ENCODE assay signal across 13 mouse cellular contexts in genomic region chr8:64395816-64396215, GRCm38 (mm10).
DNase-seq lines count a peak whose midpoint lies in the region; ATAC-seq and TF ChIP-seq lines count a peak whose summit lies in the region.
"Had no signal": no experiment of that assay in that cellular context is flagged by ENCODE, and none has a peak within 500 bp of the region (broad histone marks: within the 10 kb centered on the region; RNA-seq: fewer than 3 reads in every experiment).

No protein-coding gene starts in this region.

- no peak overlapping the region for H3K4me2 ChIP-seq in heart, embryonic 12.5 days
- H3K4me2 ChIP-seq: liver, embryonic 13.5 days; midbrain, embryonic 11.5 days; neural tube, embryonic 13.5 days had no signal

- H3K27me3 ChIP-seq in heart, embryonic 12.5 days (replicated peaks), result no peaks in the 10 kb centered on the region
- H3K27me3 ChIP-seq: liver, embryonic 13.5 days; neural tube, embryonic 13.5 days had no signal

- no peak overlapping the region for H3K4me3 ChIP-seq in heart, embryonic 12.5 days
- no peak overlapping the region for H3K4me3 ChIP-seq in gastrocnemius, adult 2 months
- H3K4me3 ChIP-seq: liver, embryonic 13.5 days; neural tube, embryonic 13.5 days had no signal

- 0 out of 2 replicates have a peak, but pooled peaks cover 3% of the 10 kb centered on the region for H3K4me1 ChIP-seq in heart, embryonic 12.5 days (replicated peaks)
- H3K4me1 ChIP-seq: liver, embryonic 13.5 days; neural tube, embryonic 13.5 days had no signal

- H3K9me3 ChIP-seq in heart, embryonic 12.5 days (replicated peaks), result no peaks in the 10 kb centered on the region
- H3K9me3 ChIP-seq: liver, embryonic 13.5 days; neural tube, embryonic 13.5 days had no signal

- DNase-seq in heart, postnatal 14 days, result peak; percentile 11 to 19
- DNase-seq in cerebellum, adult 11-12 months, result peak; percentile 68
- DNase-seq in gastrocnemius, adult 2 months, result peak; percentile 57
- peak; percentile 4 to 13 for DNase-seq in kidney, postnatal 4 days
- no peak for DNase-seq in ovary, postnatal 10 days (ENCODE audit: low spot score)
- DNase-seq in left cerebral cortex, adult 9 months (ENCODE audit: low spot score in 2 of 2), result no peak
- DNase-seq: liver, embryonic 13.5 days; lung, postnatal 14 days had no signal

- WGBS in heart, embryonic 12.5 days, result 67% methylated on average over 5 of the region's 5 CpGs

- no peak overlapping the region for H3K9ac ChIP-seq in heart, embryonic 12.5 days
- H3K9ac ChIP-seq: liver, embryonic 13.5 days; neural tube, embryonic 13.5 days had no signal

- H3K36me3 ChIP-seq in heart, embryonic 12.5 days, result no peaks in the 10 kb centered on the region
- H3K36me3 ChIP-seq: liver, embryonic 13.5 days; neural tube, embryonic 13.5 days had no signal

- intact Hi-C loops in heart, postnatal 14 days (cut with DNase I), result no loop called here
- intact Hi-C loops in gastrocnemius, adult 2 months (cut with DNase I), result no loop called here

- no peak for ATAC-seq in heart, embryonic 12.5 days (ENCODE audit: insufficient number of reproducible peaks, low FRiP score)
- ATAC-seq: activated CD4-positive, CD25-positive, alpha-beta regulatory T cell, adult 4 months; forebrain, embryonic 16.5 days had no signal

- H3K27ac ChIP-seq in heart, embryonic 12.5 days (ENCODE audit: poor library complexity, severe bottlenecking), result no peak overlapping the region
- H3K27ac ChIP-seq in gastrocnemius, adult 2 months, result no peak overlapping the region
- H3K27ac ChIP-seq: liver, embryonic 13.5 days; neural tube, embryonic 13.5 days had no signal

- no peak for TF ChIP-seq CTCF in gastrocnemius, adult 2 months (IDR thresholded peaks at IDR 0.05)

Comparison
In these comparisons a context has a peak if more than half of its experiments do, and no peak if none do; other contexts are left out.
1. DNase-seq: peak in heart, postnatal 14 days (2 of 2), cerebellum, adult 11-12 months (single experiment), gastrocnemius, adult 2 months (single experiment) and kidney, postnatal 4 days (2 of 2); none in ovary, postnatal 10 days (single experiment) and left cerebral cortex, adult 9 months (0 of 2).